Mouse (Mus musculus): ENCODE measurements at regions not wholly inside any gene's neighbourhood (a gene's known extent, or its start where the extent isn't known, plus 50 kb on each side); places are given as distances from the start of the nearest gene placed in this dataset.

GRCm38 (mm10) chr1:35429471-35429870, 579.7 kb downstream of the Plekhb2 start:
- DNase-seq, result no peak

GRCm38 (mm10) chr1:35435721-35436120, 585.9 kb downstream of the Plekhb2 start:
- no peak for DNase-seq

GRCm38 (mm10) chr1:35447345-35447744, 597.6 kb downstream of the Plekhb2 start:
- no peak for DNase-seq

- DNase-seq, result no peak
Observed at GRCm38 (mm10) chr1:35452441-35453107, 602.8 kb downstream of the Plekhb2 start.

GRCm38 (mm10) chr1:35457591-35457990, 607.8 kb downstream of the Plekhb2 start:
- no peak for DNase-seq

GRCm38 (mm10) chr1:35465081-35465480, 603.1 kb upstream of the Hs6st1 start:
- DNase-seq, result no peak

GRCm38 (mm10) chr1:35469185-35469753, 598.9 kb upstream of the Hs6st1 start:
- DNase-seq, result no peak

- DNase-seq, result no peak
Observed at GRCm38 (mm10) chr1:35478262-35478661, 589.9 kb upstream of the Hs6st1 start.

GRCm38 (mm10) chr1:35495963-35496362, 572.2 kb upstream of the Hs6st1 start:
- no peak for DNase-seq

GRCm38 (mm10) chr1:35522951-35523350, 545.2 kb upstream of the Hs6st1 start:
- no peak for DNase-seq

- DNase-seq, result no peak
Observed at GRCm38 (mm10) chr1:35523790-35524362, 544.3 kb upstream of the Hs6st1 start.

GRCm38 (mm10) chr1:35524788-35525187, 543.4 kb upstream of the Hs6st1 start:
- no peak for DNase-seq

GRCm38 (mm10) chr1:35527750-35528476, 540.3 kb upstream of the Hs6st1 start:
- no peak for DNase-seq

GRCm38 (mm10) chr1:35535470-35535869, 532.7 kb upstream of the Hs6st1 start:
- no peak for DNase-seq

GRCm38 (mm10) chr1:35536276-35536675, 531.9 kb upstream of the Hs6st1 start:
- no peak for DNase-seq

GRCm38 (mm10) chr1:35548845-35549244, 519.4 kb upstream of the Hs6st1 start:
- DNase-seq, result no peak

- no peak for DNase-seq
Observed at GRCm38 (mm10) chr1:35551503-35551902, 516.7 kb upstream of the Hs6st1 start.

- no peak for DNase-seq
Observed at GRCm38 (mm10) chr1:35562786-35563185, 505.4 kb upstream of the Hs6st1 start.

- no peak for DNase-seq
Observed at GRCm38 (mm10) chr1:35575203-35575602, 493.0 kb upstream of the Hs6st1 start.

GRCm38 (mm10) chr1:35579392-35579791, 488.8 kb upstream of the Hs6st1 start:
- DNase-seq, result no peak

GRCm38 (mm10) chr1:35579992-35580391, 488.2 kb upstream of the Hs6st1 start:
- no peak for DNase-seq

GRCm38 (mm10) chr1:35580474-35580873, 487.7 kb upstream of the Hs6st1 start:
- peak; percentile 5 to 15 for DNase-seq

- DNase-seq, result no peak
Observed at GRCm38 (mm10) chr1:35587900-35588299, 480.3 kb upstream of the Hs6st1 start.

GRCm38 (mm10) chr1:35588939-35589338, 479.3 kb upstream of the Hs6st1 start:
- DNase-seq, result no peak
